Mouse (Mus musculus) ovary, adult 18-20 months (tissue): ENCODE results near the gene Pak7.

Experiments used
- DNase-seq: peaks from one replicate; pipeline ENCODE4 v3.0.0; 2022; ENCODE audit warnings: low spot score, mixed read lengths

The Pak7 gene

GRCm38 (mm10) chr2:136175030-136175429 lies 212.7 kb downstream of the Pak7 start:
- no peak for DNase-seq

GRCm38 (mm10) chr2:136150752-136151151 lies 237.0 kb downstream of the Pak7 start:
- DNase-seq, result no peak

- DNase-seq, result no peak
Observed at GRCm38 (mm10) chr2:136149530-136149929, 238.2 kb downstream of the Pak7 start.

- peak; percentile 5 for DNase-seq
Observed at GRCm38 (mm10) chr2:136148999-136149398, 238.8 kb downstream of the Pak7 start.

GRCm38 (mm10) chr2:136140807-136141206 lies 247.0 kb downstream of the Pak7 start:
- no peak for DNase-seq

- no peak for DNase-seq
Observed at GRCm38 (mm10) chr2:136139159-136140069, 248.4 kb downstream of the Pak7 start.

- DNase-seq, result no peak
Observed at GRCm38 (mm10) chr2:136138451-136138850, 249.3 kb downstream of the Pak7 start.

GRCm38 (mm10) chr2:136121867-136122266 lies 265.9 kb downstream of the Pak7 start:
- no peak for DNase-seq

- DNase-seq, result no peak
Observed at GRCm38 (mm10) chr2:136118006-136118405, 269.8 kb downstream of the Pak7 start.

GRCm38 (mm10) chr2:136113374-136113773 lies 274.4 kb downstream of the Pak7 start:
- no peak for DNase-seq

GRCm38 (mm10) chr2:136109038-136109363 lies 278.8 kb downstream of the Pak7 start:
- no peak for DNase-seq

GRCm38 (mm10) chr2:136108124-136109037 lies 279.4 kb downstream of the Pak7 start:
- no peak for DNase-seq

GRCm38 (mm10) chr2:136107597-136107996 lies 280.2 kb downstream of the Pak7 start:
- DNase-seq, result no peak

GRCm38 (mm10) chr2:136097143-136097542 lies 290.6 kb downstream of the Pak7 start:
- DNase-seq, result no peak

GRCm38 (mm10) chr2:136095978-136096377 lies 291.8 kb downstream of the Pak7 start:
- DNase-seq, result no peak

- no peak for DNase-seq
Observed at GRCm38 (mm10) chr2:136064356-136064755, 323.4 kb downstream of the Pak7 start.

- DNase-seq, result no peak
Observed at GRCm38 (mm10) chr2:136059029-136059669, 328.6 kb downstream of the Pak7 start.

- DNase-seq, result no peak
Observed at GRCm38 (mm10) chr2:136058398-136058797, 329.4 kb downstream of the Pak7 start.

GRCm38 (mm10) chr2:136057861-136058331 lies 329.9 kb downstream of the Pak7 start:
- DNase-seq, result no peak

- no peak for DNase-seq
Observed at GRCm38 (mm10) chr2:136051688-136052289, 336.0 kb downstream of the Pak7 start, which contains the start of gene Lamp5. Gene Lamp5, plus strand, starts transcription at chr2:136052239.

- DNase-seq, result no peak
Observed at GRCm38 (mm10) chr2:136050793-136051615, 336.8 kb downstream of the Pak7 start.
